In genomic region chr9:52148311-52148710, GRCm38 (mm10) we compare ENCODE assay signal across 12 mouse cellular contexts. TPM values are rescaled to one million over a fixed set of nuclear protein-coding genes. Genes with fewer than 3 reads are reported as not detected.
A peak's percentile ranks its signal among the peaks of the same experiment; 100 is the strongest.
DNase-seq lines count a peak whose midpoint lies in the region; ATAC-seq and TF ChIP-seq lines count a peak whose summit lies in the region.
"Had no signal": no experiment of that assay in that cellular context is flagged by ENCODE, and none has a peak within 500 bp of the region (broad histone marks: within the 10 kb centered on the region; RNA-seq: fewer than 3 reads in every experiment).

No protein-coding gene starts in this region.

- TF ChIP-seq CTCF in lung, adult 2 months (IDR thresholded peaks at IDR 0.05; ENCODE audit: insufficient read depth, low read length) = no peak

- peaks cover 3 to 26% of the 10 kb centered on the region in 2 experiments; a peak in 3 of 4 replicates for H3K4me1 ChIP-seq in heart, embryonic 14.5 days (ENCODE audit: control insufficient read depth in 2 of 2, insufficient read depth in 2 of 2, low read length in 2 of 2)
- peaks cover 71% of the 10 kb centered on the region for H3K4me1 ChIP-seq in forebrain, embryonic 13.5 days
- peaks cover 30% of the 10 kb centered on the region for H3K4me1 ChIP-seq in limb, embryonic 12.5 days (replicated peaks)
- peaks cover 39% of the 10 kb centered on the region for H3K4me1 ChIP-seq in neural tube, embryonic 15.5 days
- no peaks in the 10 kb centered on the region for H3K4me1 ChIP-seq in lung, adult 2 months (ENCODE audit: control insufficient read depth, insufficient read depth, low read length)
- H3K4me1 ChIP-seq: liver, embryonic 12.5 days had no signal

- no peaks in the 10 kb centered on the region for H3K27me3 ChIP-seq in heart, embryonic 14.5 days (ENCODE audit: control insufficient read depth, insufficient read depth, low read length)
- H3K27me3 ChIP-seq in forebrain, embryonic 13.5 days = no peaks in the 10 kb centered on the region
- H3K27me3 ChIP-seq in limb, embryonic 12.5 days = no peaks in the 10 kb centered on the region
- no peaks in the 10 kb centered on the region for H3K27me3 ChIP-seq in neural tube, embryonic 15.5 days (replicated peaks)
- H3K27me3 ChIP-seq: liver, embryonic 12.5 days had no signal

- ATAC-seq in heart, embryonic 14.5 days (ENCODE audit: insufficient number of reproducible peaks, insufficient read depth, low FRiP score, low read depth) = no peak
- ATAC-seq in forebrain, embryonic 13.5 days = peak; percentile 19; the same call in 1 of the 2 replicates
- ATAC-seq in limb, embryonic 12.5 days (ENCODE audit: insufficient number of reproducible peaks, insufficient read depth, low FRiP score, low TSS enrichment, low read depth) = no peak
- no peak for ATAC-seq in neural tube, embryonic 15.5 days (ENCODE audit: low FRiP score)
- ATAC-seq: inflammation-experienced regulatory T-cells, adult 6 months; liver, embryonic 12.5 days had no signal

- 60% methylated on average over 3 of the region's 3 CpGs for WGBS in heart, embryonic 14.5 days
- WGBS in forebrain, embryonic 13.5 days = 5% methylated on average over 3 of the region's 3 CpGs
- WGBS in limb, embryonic 12.5 days = 85% methylated on average over 3 of the region's 3 CpGs
- WGBS in neural tube, embryonic 15.5 days = 24% methylated on average over 3 of the region's 3 CpGs
- 60% methylated on average over 3 of the region's 3 CpGs for WGBS in lung, adult 2 months

- peaks cover 8% of the 10 kb centered on the region; the same call in 1 of the 2 replicates for H3K36me3 ChIP-seq in heart, embryonic 14.5 days (ENCODE audit: control insufficient read depth, insufficient read depth, low read length)
- H3K36me3 ChIP-seq in forebrain, embryonic 13.5 days (ENCODE audit: poor library complexity, severe bottlenecking) = peaks cover 9% of the 10 kb centered on the region
- H3K36me3 ChIP-seq in limb, embryonic 12.5 days = peaks cover 4% of the 10 kb centered on the region; the same call in 1 of the 2 replicates
- no peaks in the 10 kb centered on the region for H3K36me3 ChIP-seq in neural tube, embryonic 15.5 days
- H3K36me3 ChIP-seq: liver, embryonic 12.5 days had no signal

- no peaks in the 10 kb centered on the region for H3K9me3 ChIP-seq in heart, embryonic 14.5 days (ENCODE audit: control insufficient read depth, low read length)
- H3K9me3 ChIP-seq in forebrain, embryonic 13.5 days (replicated peaks) = no peaks in the 10 kb centered on the region
- no peaks in the 10 kb centered on the region for H3K9me3 ChIP-seq in limb, embryonic 12.5 days
- H3K9me3 ChIP-seq in neural tube, embryonic 15.5 days (replicated peaks) = no peaks in the 10 kb centered on the region
- H3K9me3 ChIP-seq: liver, embryonic 12.5 days had no signal

- no peak for TF ChIP-seq POLR2A in lung, adult 2 months (IDR thresholded peaks at IDR 0.05; ENCODE audit: borderline replicate concordance, extremely low read depth, low read depth, low read length)

- H3K4me3 ChIP-seq in heart, embryonic 14.5 days (ENCODE audit: control insufficient read depth in 1 of 2, insufficient read depth in 1 of 2, low read depth in 1 of 2, low read length in 2 of 2) = no peak overlapping the region
- H3K4me3 ChIP-seq in forebrain, embryonic 13.5 days = peak overlapping the region; percentile 48
- H3K4me3 ChIP-seq in limb, embryonic 12.5 days (replicated peaks) = 0 out of 2 replicates have a peak overlapping the region, but pooled peaks have one; percentile 3
- H3K4me3 ChIP-seq in neural tube, embryonic 15.5 days (replicated peaks) = peak overlapping the region; percentile 29; the same call in 1 of the 2 replicates
- H3K4me3 ChIP-seq in lung, adult 2 months (replicated peaks; ENCODE audit: extremely low read depth, low read depth, low read length) = no peak overlapping the region
- H3K4me3 ChIP-seq: liver, embryonic 12.5 days had no signal

- H3K9ac ChIP-seq in heart, embryonic 14.5 days (ENCODE audit: low read length) = no peak overlapping the region
- peak overlapping the region; percentile 71 for H3K9ac ChIP-seq in forebrain, embryonic 13.5 days
- no peak overlapping the region for H3K9ac ChIP-seq in limb, embryonic 12.5 days (replicated peaks)
- no peak overlapping the region for H3K9ac ChIP-seq in neural tube, embryonic 15.5 days (replicated peaks)
- H3K9ac ChIP-seq: liver, embryonic 12.5 days had no signal

- no peak overlapping the region for H3K27ac ChIP-seq in heart, embryonic 14.5 days (replicated peaks in 1 of 2; ENCODE audit: control insufficient read depth in 1 of 2, insufficient read depth in 1 of 2, low read depth in 2 of 2, low read length in 2 of 2)
- H3K27ac ChIP-seq in forebrain, embryonic 13.5 days = peak overlapping the region; percentile 94
- peak overlapping the region; percentile 74; the same call in 1 of the 2 replicates for H3K27ac ChIP-seq in limb, embryonic 12.5 days
- H3K27ac ChIP-seq in neural tube, embryonic 15.5 days (replicated peaks) = 0 out of 2 replicates have a peak overlapping the region, but pooled peaks have one; percentile 13
- H3K27ac ChIP-seq: liver, embryonic 12.5 days had no signal

- peak overlapping the region; percentile 7; the same call in 1 of the 2 replicates for H3K4me2 ChIP-seq in heart, embryonic 14.5 days (ENCODE audit: low read length)
- peak overlapping the region; percentile 57 for H3K4me2 ChIP-seq in forebrain, embryonic 13.5 days
- peak overlapping the region; percentile 37; the same call in 1 of the 2 replicates for H3K4me2 ChIP-seq in limb, embryonic 12.5 days
- H3K4me2 ChIP-seq in neural tube, embryonic 15.5 days = peak overlapping the region; percentile 40
- H3K4me2 ChIP-seq: liver, embryonic 12.5 days had no signal

- no peak for DNase-seq in heart, adult 9 months (ENCODE audit: low spot score in 2 of 2)
- no peak for DNase-seq in lung, adult 2 months
- no peak for DNase-seq in thymus, adult 18-20 months
- DNase-seq in liver = no peak
- DNase-seq: adrenal gland, adult 8-10 months; cerebellum, adult 18-20 months had no signal

RNA-seq across cellular contexts. Expression of gene Zc3h12c, which starts 20.1 kb away (rescaled TPM):
- polyA plus RNA-seq in heart, embryonic 14.5 days (2014; fragmentation: Nextera tagmentation; extraction: Ambion mirVana) = 4.4 and 4.6 TPM in 2 replicates
- 10.0 and 10.4 TPM in 2 replicates for polyA plus RNA-seq in forebrain, embryonic 13.5 days (2015; fragmentation: Nextera tagmentation; extraction: Ambion mirVana)
- polyA plus RNA-seq in limb, embryonic 12.5 days (2016; fragmentation: Nextera tagmentation; extraction: Ambion mirVana) = 2.8 and 3.4 TPM in 2 replicates
- 3.4 TPM in 2 replicates for polyA plus RNA-seq in neural tube, embryonic 15.5 days (2015; fragmentation: Nextera tagmentation; extraction: Ambion mirVana)
- 3.0 and 3.7 TPM in 2 replicates for polyA plus RNA-seq in lung, adult 2 months (2012; rRNA removed)

Comparison
In these comparisons a context has a peak if more than half of its experiments do, and no peak if none do; other contexts are left out.
1. H3K27ac ChIP-seq: peak in forebrain, embryonic 13.5 days (single experiment), limb, embryonic 12.5 days (single experiment) and neural tube, embryonic 15.5 days (single experiment); none in heart, embryonic 14.5 days (0 of 2).
2. H3K4me2 ChIP-seq: peak in every context shown above with its lines; median percentile 57 in forebrain, embryonic 13.5 days; 40 in neural tube, embryonic 15.5 days; 37 in limb, embryonic 12.5 days; 7 in heart, embryonic 14.5 days.
3. H3K4me3 ChIP-seq: peak in forebrain, embryonic 13.5 days (single experiment), limb, embryonic 12.5 days (single experiment) and neural tube, embryonic 15.5 days (single experiment); none in heart, embryonic 14.5 days (0 of 2) and lung, adult 2 months (single experiment).